Mouse (Mus musculus) midbrain, embryonic 16.5 days (tissue): Measurements from ENCODE around the gene Olfr568. TPM values are rescaled to one million over a fixed set of nuclear protein-coding genes. Genes with fewer than 3 reads are reported as not detected.

Experiments used
- ATAC-seq: fragments of 200-750 bp; cut with Nextera tagmentation; 2 replicates; pipeline ENCODE4 v1.8.0; 2017; ENCODE audit warnings: moderate TSS enrichment
- H3K27ac ChIP-seq: fragments of 300-500 bp; sonication (generic); 2 replicates; pipeline ENCODE4 v1.5.1; 2014; ENCODE audit warnings: mild to moderate bottlenecking, low read length, mixed read lengths
- H3K27me3 ChIP-seq: fragments of 300-500 bp; sonication (generic); 2 replicates; pipeline ENCODE4 v1.6.1; 2014; ENCODE audit warnings: low read depth, low read length, mixed read lengths; ENCODE audit not compliant: control insufficient read depth, insufficient read depth
- H3K36me3 ChIP-seq: fragments of 300-500 bp; sonication (generic); 2 replicates; pipeline ENCODE4 v1.6.1; 2014; ENCODE audit warnings: mild to moderate bottlenecking, low read length, moderate library complexity, mixed read lengths; ENCODE audit not compliant: control insufficient read depth, insufficient read depth
- H3K4me1 ChIP-seq: fragments of 300-500 bp; sonication (generic); 2 replicates; pipeline ENCODE4 v1.6.1; 2014; ENCODE audit warnings: mild to moderate bottlenecking, low read length, mixed read lengths; ENCODE audit not compliant: control insufficient read depth, insufficient read depth
- H3K4me2 ChIP-seq: fragments of 300-500 bp; sonication (generic); 2 replicates; pipeline ENCODE4 v1.6.1; 2014; ENCODE audit warnings: mild to moderate bottlenecking, low read length, mixed read lengths
- H3K4me3 ChIP-seq: fragments of 300-500 bp; sonication (generic); 2 replicates; pipeline ENCODE4 v1.5.1; 2014; ENCODE audit warnings: low read depth, mild to moderate bottlenecking, low read length, moderate library complexity, mixed read lengths
- H3K9ac ChIP-seq: fragments of 300-500 bp; sonication (generic); 2 replicates; pipeline ENCODE4 v1.6.1; 2014; ENCODE audit warnings: low read depth, low read length, mixed read lengths
- H3K9me3 ChIP-seq: fragments of 300-500 bp; sonication (generic); replicated peaks from 2 replicates; pipeline ENCODE4 v1.6.1; 2014; ENCODE audit warnings: mild to moderate bottlenecking, low read length, mixed read lengths; ENCODE audit not compliant: control insufficient read depth, poor library complexity, severe bottlenecking
- WGBS: fragments of 180-500 bp; shearing (Covaris S2); extraction: QIAGEN DNeasy Blood & Tissue Kit; methylation state at CpG from one replicate; pipeline ENCODE4 v1.1.7; 2014; 5-methylcytosine and 5-hydroxymethylcytosine counted together
- polyA plus RNA-seq: library from polyadenylated mRNA; unstranded; fragments of >200 nt; fragmentation: Nextera tagmentation; extraction: Ambion mirVana; gene quantifications from 2 replicates; pipeline ENCODE4 v1.2.1, GENCODE M21; 2015

The Olfr568 gene
- not detected in 2 replicates for polyA plus RNA-seq

- Histone ChIP-seq H3K4me2 (no peak within 1 kb of the TSS), H3K9me3 (no peaks in the 10 kb centered on the region), H3K4me1 (no peaks in the 10 kb centered on the region), H3K9ac (no peak within 1 kb of the TSS), H3K27ac (no peak within 1 kb of the TSS), H3K36me3 (no peaks in the 10 kb centered on the region), H3K27me3 (no peaks in the 10 kb centered on the region), H3K4me3 (no peak within 1 kb of the TSS)
- ATAC-seq = no peak
Observed at GRCm38 (mm10) chr7:102876822-102877221, at the start of gene Olfr568. Gene Olfr568, plus strand, starts transcription at chr7:102877122.

GRCm38 (mm10) chr7:102855807-102856206 is 21.1 kb upstream of the Olfr568 start:
- H3K4me1 ChIP-seq = no peaks in the 10 kb centered on the region
- ATAC-seq = no peak
- no peaks in the 10 kb centered on the region for H3K9me3 ChIP-seq
- H3K36me3 ChIP-seq = no peaks in the 10 kb centered on the region
- no peak overlapping the region for H3K4me3 ChIP-seq
- no peak overlapping the region for H3K9ac ChIP-seq
- H3K27me3 ChIP-seq = no peaks in the 10 kb centered on the region
- H3K27ac ChIP-seq = no peak overlapping the region
- H3K4me2 ChIP-seq = no peak overlapping the region

GRCm38 (mm10) chr7:102858665-102859064 is 18.3 kb upstream of the Olfr568 start, which contains the start of gene Olfr566:
Gene Olfr566, minus strand, starts transcription at chr7:102858765.
- Histone ChIP-seq H3K9me3 (no peaks in the 10 kb centered on the region), H3K27me3 (no peaks in the 10 kb centered on the region), H3K4me2 (no peak within 1 kb of the TSS), H3K36me3 (no peaks in the 10 kb centered on the region), H3K9ac (no peak within 1 kb of the TSS), H3K27ac (no peak within 1 kb of the TSS), H3K4me1 (no peaks in the 10 kb centered on the region), H3K4me3 (no peak within 1 kb of the TSS)
- ATAC-seq = no peak
- WGBS = 89% methylated on average over 1 of the region's 1 CpGs

GRCm38 (mm10) chr7:102890782-102891181 is 13.9 kb downstream of the Olfr568 start, which contains the start of gene Olfr569:
Gene Olfr569, minus strand, starts transcription at chr7:102890882.
- H3K36me3 ChIP-seq = no peaks in the 10 kb centered on the region
- no peak for ATAC-seq
- H3K4me3 ChIP-seq = no peak within 1 kb of the TSS
- no peak within 1 kb of the TSS for H3K27ac ChIP-seq
- no peaks in the 10 kb centered on the region for H3K4me1 ChIP-seq
- H3K9me3 ChIP-seq = no peaks in the 10 kb centered on the region
- WGBS = 72% methylated on average over 3 of the region's 3 CpGs
- H3K27me3 ChIP-seq = no peaks in the 10 kb centered on the region
- H3K4me2 ChIP-seq = no peak within 1 kb of the TSS
- no peak within 1 kb of the TSS for H3K9ac ChIP-seq

- Histone ChIP-seq H3K27ac (no peak overlapping the region), H3K9ac (no peak overlapping the region), H3K4me2 (no peak overlapping the region), H3K36me3 (no peaks in the 10 kb centered on the region), H3K9me3 (no peaks in the 10 kb centered on the region), H3K4me3 (no peak overlapping the region), H3K27me3 (no peaks in the 10 kb centered on the region), H3K4me1 (no peaks in the 10 kb centered on the region)
- 56% methylated on average over 1 of the region's 1 CpGs for WGBS
- no peak for ATAC-seq
Observed at GRCm38 (mm10) chr7:102915261-102915660, 38.3 kb downstream of the Olfr568 start.

- H3K27me3 ChIP-seq = no peaks in the 10 kb centered on the region
- no peak overlapping the region for H3K9ac ChIP-seq
- 73% methylated on average over 5 of the region's 5 CpGs for WGBS
- no peak overlapping the region for H3K4me2 ChIP-seq
- ATAC-seq = no peak
- no peaks in the 10 kb centered on the region for H3K9me3 ChIP-seq
- H3K4me1 ChIP-seq = no peaks in the 10 kb centered on the region
- no peak overlapping the region for H3K27ac ChIP-seq
- H3K36me3 ChIP-seq = no peaks in the 10 kb centered on the region
- H3K4me3 ChIP-seq = no peak overlapping the region
Observed at GRCm38 (mm10) chr7:102916405-102916804, 39.5 kb downstream of the Olfr568 start.

- Histone ChIP-seq H3K9me3 (no peaks in the 10 kb centered on the region), H3K4me3 (no peak within 1 kb of the TSS), H3K4me2 (no peak within 1 kb of the TSS), H3K4me1 (no peaks in the 10 kb centered on the region), H3K27ac (no peak within 1 kb of the TSS), H3K36me3 (no peaks in the 10 kb centered on the region), H3K9ac (no peak within 1 kb of the TSS), H3K27me3 (no peaks in the 10 kb centered on the region)
- ATAC-seq = no peak
- WGBS = 58% methylated on average over 4 of the region's 4 CpGs
Observed at GRCm38 (mm10) chr7:102917032-102917875, 40.3 kb downstream of the Olfr568 start, which contains the start of gene Olfr571. Gene Olfr571, minus strand, starts transcription at chr7:102917536.

GRCm38 (mm10) chr7:102919632-102920031 is 42.7 kb downstream of the Olfr568 start:
- no peaks in the 10 kb centered on the region for H3K4me1 ChIP-seq
- WGBS = 22% methylated on average over 1 of the region's 1 CpGs
- no peaks in the 10 kb centered on the region for H3K9me3 ChIP-seq
- ATAC-seq = peak; percentile 86
- no peaks in the 10 kb centered on the region for H3K27me3 ChIP-seq
- H3K9ac ChIP-seq = no peak overlapping the region
- no peaks in the 10 kb centered on the region for H3K36me3 ChIP-seq
- H3K4me2 ChIP-seq = no peak overlapping the region
- H3K27ac ChIP-seq = no peak overlapping the region
- H3K4me3 ChIP-seq = no peak overlapping the region

- no peak within 1 kb of the TSS for H3K4me2 ChIP-seq
- 57% methylated on average over 1 of the region's 1 CpGs for WGBS
- no peaks in the 10 kb centered on the region for H3K4me1 ChIP-seq
- H3K4me3 ChIP-seq = no peak within 1 kb of the TSS
- H3K9ac ChIP-seq = no peak within 1 kb of the TSS
- no peak for ATAC-seq
- no peak within 1 kb of the TSS for H3K27ac ChIP-seq
- H3K36me3 ChIP-seq = no peaks in the 10 kb centered on the region
- no peaks in the 10 kb centered on the region for H3K27me3 ChIP-seq
- H3K9me3 ChIP-seq = no peaks in the 10 kb centered on the region
Observed at GRCm38 (mm10) chr7:102924109-102924508, 47.2 kb downstream of the Olfr568 start, which contains the start of gene Olfr572. Gene Olfr572, plus strand, starts transcription at chr7:102924409.
